Mouse (Mus musculus): ENCODE results near the gene Adam12. TPM values are rescaled to one million over a fixed set of nuclear protein-coding genes. Genes with fewer than 3 reads are reported as not detected.

Gene Adam12
- polyA plus RNA-seq, 1 experiment from 2014 or later = 1.2 TPM

GRCm38 (mm10) chr7:134241212-134241611 is 9.3 kb upstream of the Adam12 start:
- no peak for ATAC-seq (ENCODE audit: insufficient read depth)
- H3K36me3 ChIP-seq (replicated peaks) = no peaks in the 10 kb centered on the region

DNA sequence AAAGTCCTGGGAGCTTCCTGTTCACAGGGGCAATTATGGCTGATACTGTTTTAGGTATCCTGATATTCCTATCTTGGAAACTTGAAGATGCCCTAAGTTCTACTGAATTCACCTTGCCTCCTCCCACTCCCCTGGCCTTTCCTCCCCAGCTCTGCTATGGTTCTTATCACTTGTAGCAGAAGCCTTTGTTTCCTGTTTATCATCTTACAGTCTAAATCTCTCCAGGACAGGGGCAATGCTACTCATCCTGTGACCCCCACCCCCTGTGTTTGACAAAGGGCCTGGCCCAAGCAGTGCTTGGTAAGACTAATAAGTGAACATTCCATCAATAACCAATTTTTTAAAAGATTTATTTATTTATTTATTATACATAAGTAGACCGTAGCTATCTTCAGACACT is 8.6 kb upstream of the Adam12 start:
- Histone ChIP-seq H3K4me3 (replicated peaks) (no peak overlapping the region), H3K27ac (replicated peaks) (no peak overlapping the region), H3K4me1 (replicated peaks) (no peaks in the 10 kb centered on the region), H3K9ac (no peak overlapping the region), H3K27me3 (no peaks in the 10 kb centered on the region), H3K9me3 (replicated peaks) (no peaks in the 10 kb centered on the region), H3K36me3 (replicated peaks) (no peaks in the 10 kb centered on the region), H3K4me2 (no peak overlapping the region)
- WGBS (ENCODE audit: insufficient replicate concordance) = 69% methylated on average over 1 of the region's 1 CpGs
- ATAC-seq (ENCODE audit: insufficient read depth) = no peak

More at GRCm38 (mm10) chr7:134241212-134241611, 9.3 kb upstream of the Adam12 start:
- WGBS (ENCODE audit: insufficient replicate concordance) = 67% methylated on average over 4 of the region's 4 CpGs
- Histone ChIP-seq H3K4me1 (replicated peaks) (no peaks in the 10 kb centered on the region), H3K4me2 (no peak overlapping the region), H3K9me3 (replicated peaks) (no peaks in the 10 kb centered on the region), H3K27ac (replicated peaks) (no peak overlapping the region), H3K4me3 (replicated peaks) (no peak overlapping the region), H3K27me3 (no peaks in the 10 kb centered on the region), H3K9ac (no peak overlapping the region)

DNA sequence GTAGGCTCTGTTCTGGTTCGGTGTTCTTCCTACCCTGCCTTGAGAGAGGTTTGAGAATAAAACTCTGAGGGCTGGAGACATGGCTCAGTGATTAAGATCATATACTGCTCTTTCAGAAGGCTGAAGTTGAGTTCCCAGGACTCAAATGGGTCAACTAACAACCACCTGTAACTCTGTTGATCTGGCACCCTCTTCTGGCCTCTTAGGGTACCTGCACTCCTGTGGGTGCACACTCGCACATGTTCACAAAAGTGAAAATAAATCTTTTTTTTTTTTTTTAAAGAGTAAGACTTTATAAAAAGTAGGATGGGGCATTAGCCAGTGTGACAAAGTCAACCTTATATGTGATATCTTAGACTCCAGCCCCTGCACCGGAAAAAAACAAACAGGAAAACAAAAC is 6.9 kb upstream of the Adam12 start:
- Histone ChIP-seq H3K36me3 (replicated peaks) (no peaks in the 10 kb centered on the region), H3K4me3 (replicated peaks) (no peak overlapping the region), H3K4me2 (no peak overlapping the region), H3K27me3 (no peaks in the 10 kb centered on the region), H3K9me3 (replicated peaks) (no peaks in the 10 kb centered on the region), H3K9ac (no peak overlapping the region), H3K4me1 (replicated peaks) (no peaks in the 10 kb centered on the region), H3K27ac (replicated peaks) (no peak overlapping the region)
- WGBS (ENCODE audit: insufficient replicate concordance) = 72% methylated on average over 3 of the region's 3 CpGs
- ATAC-seq (ENCODE audit: insufficient read depth) = no peak

DNA sequence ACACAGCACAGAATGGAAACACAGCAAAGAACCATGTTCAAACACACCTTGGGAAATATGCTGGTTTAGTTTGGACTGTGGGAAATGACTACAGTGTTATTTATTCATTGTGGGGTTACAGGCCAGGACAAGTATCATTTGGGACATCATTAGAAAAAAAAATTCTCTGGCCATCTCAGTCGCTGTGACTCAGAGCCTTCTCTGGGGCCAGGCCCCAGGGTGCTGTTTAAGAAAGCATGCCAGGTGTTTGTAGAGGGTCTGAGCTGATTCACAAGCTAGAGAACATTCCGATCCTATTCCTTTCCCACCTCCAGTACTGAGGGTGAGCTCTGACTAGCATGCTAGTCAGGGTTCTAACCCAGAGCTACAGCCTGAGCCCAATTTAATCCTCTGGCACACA is 5.4 kb upstream of the Adam12 start:
- Histone ChIP-seq H3K27ac (replicated peaks) (no peak overlapping the region), H3K4me2 (no peak overlapping the region), H3K9ac (no peak overlapping the region), H3K27me3 (no peaks in the 10 kb centered on the region), H3K9me3 (replicated peaks) (no peaks in the 10 kb centered on the region), H3K4me3 (replicated peaks) (no peak overlapping the region), H3K4me1 (replicated peaks) (no peaks in the 10 kb centered on the region), H3K36me3 (replicated peaks) (no peaks in the 10 kb centered on the region)
- 67% methylated on average over 2 of the region's 2 CpGs for WGBS (ENCODE audit: insufficient replicate concordance)
- ATAC-seq (ENCODE audit: insufficient read depth) = no peak

- no peaks in the 10 kb centered on the region for H3K36me3 ChIP-seq (replicated peaks)
- H3K4me3 ChIP-seq (replicated peaks) = no peak overlapping the region
- H3K27me3 ChIP-seq = no peaks in the 10 kb centered on the region
- no peaks in the 10 kb centered on the region for H3K4me1 ChIP-seq (replicated peaks)
- no peak for ATAC-seq (ENCODE audit: insufficient read depth)
- no peak overlapping the region for H3K4me2 ChIP-seq
- no peak overlapping the region for H3K9ac ChIP-seq
- H3K27ac ChIP-seq (replicated peaks) = no peak overlapping the region
- H3K9me3 ChIP-seq (replicated peaks) = no peaks in the 10 kb centered on the region
Observed at GRCm38 (mm10) chr7:134236727-134237126, 4.8 kb upstream of the Adam12 start.

- no peaks in the 10 kb centered on the region for H3K36me3 ChIP-seq (replicated peaks)
- H3K4me2 ChIP-seq = no peak overlapping the region
- H3K27ac ChIP-seq (replicated peaks) = no peak overlapping the region
- H3K9ac ChIP-seq = no peak overlapping the region
- no peak overlapping the region for H3K4me3 ChIP-seq (replicated peaks)
- whole genome bisulfite sequencing (ENCODE audit: insufficient replicate concordance) = 40% methylated on average over 2 of the region's 2 CpGs
- no peaks in the 10 kb centered on the region for H3K9me3 ChIP-seq (replicated peaks)
- no peaks in the 10 kb centered on the region for H3K4me1 ChIP-seq (replicated peaks)
- no peak for ATAC-seq (ENCODE audit: insufficient read depth)
- no peaks in the 10 kb centered on the region for H3K27me3 ChIP-seq
Observed at GRCm38 (mm10) chr7:134235552-134235951, 3.6 kb upstream of the Adam12 start.

GRCm38 (mm10) chr7:134230708-134231107 is 1.2 kb downstream of the Adam12 start:
- peaks cover 9% of the 10 kb centered on the region for H3K27me3 ChIP-seq
- WGBS (ENCODE audit: insufficient replicate concordance) = 54% methylated on average over 3 of the region's 3 CpGs
- no peak for ATAC-seq (ENCODE audit: insufficient read depth)
- H3K4me2 ChIP-seq = no peak overlapping the region
- no peaks in the 10 kb centered on the region for H3K9me3 ChIP-seq (replicated peaks)
- H3K9ac ChIP-seq = no peak overlapping the region
- no peaks in the 10 kb centered on the region for H3K4me1 ChIP-seq (replicated peaks)
- H3K4me3 ChIP-seq (replicated peaks) = no peak overlapping the region
- no peak overlapping the region for H3K27ac ChIP-seq (replicated peaks)
- H3K36me3 ChIP-seq (replicated peaks) = no peaks in the 10 kb centered on the region

DNA sequence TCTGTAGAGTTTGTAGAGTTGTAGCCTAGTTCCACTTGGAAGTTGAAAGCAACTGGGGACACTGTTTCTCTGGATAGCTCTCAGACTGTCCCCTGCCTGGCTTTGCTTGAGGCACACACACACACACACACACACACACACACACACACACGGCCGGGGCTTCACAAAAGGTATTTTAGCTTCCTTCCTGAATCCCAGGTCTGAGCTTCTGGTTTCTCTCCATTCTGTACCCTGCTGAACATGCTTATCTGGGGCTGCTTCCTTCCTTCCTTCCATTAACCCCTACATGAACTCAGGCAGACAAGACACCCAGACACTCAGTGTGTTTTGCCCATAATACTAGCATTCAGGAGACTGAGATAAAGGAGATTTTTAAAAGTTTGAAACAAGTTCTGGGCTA is 2.0 kb downstream of the Adam12 start:
- H3K36me3 ChIP-seq (replicated peaks) = no peaks in the 10 kb centered on the region
- no peaks in the 10 kb centered on the region for H3K9me3 ChIP-seq (replicated peaks)
- peaks cover 17% of the 10 kb centered on the region for H3K27me3 ChIP-seq
- H3K4me2 ChIP-seq = no peak overlapping the region
- no peak overlapping the region for H3K9ac ChIP-seq
- H3K4me1 ChIP-seq (replicated peaks) = no peaks in the 10 kb centered on the region
- H3K4me3 ChIP-seq (replicated peaks) = no peak overlapping the region
- ATAC-seq (ENCODE audit: insufficient read depth) = no peak
- no peak overlapping the region for H3K27ac ChIP-seq (replicated peaks)
- WGBS (ENCODE audit: insufficient replicate concordance) = 10% methylated on average over 2 of the region's 2 CpGs

DNA sequence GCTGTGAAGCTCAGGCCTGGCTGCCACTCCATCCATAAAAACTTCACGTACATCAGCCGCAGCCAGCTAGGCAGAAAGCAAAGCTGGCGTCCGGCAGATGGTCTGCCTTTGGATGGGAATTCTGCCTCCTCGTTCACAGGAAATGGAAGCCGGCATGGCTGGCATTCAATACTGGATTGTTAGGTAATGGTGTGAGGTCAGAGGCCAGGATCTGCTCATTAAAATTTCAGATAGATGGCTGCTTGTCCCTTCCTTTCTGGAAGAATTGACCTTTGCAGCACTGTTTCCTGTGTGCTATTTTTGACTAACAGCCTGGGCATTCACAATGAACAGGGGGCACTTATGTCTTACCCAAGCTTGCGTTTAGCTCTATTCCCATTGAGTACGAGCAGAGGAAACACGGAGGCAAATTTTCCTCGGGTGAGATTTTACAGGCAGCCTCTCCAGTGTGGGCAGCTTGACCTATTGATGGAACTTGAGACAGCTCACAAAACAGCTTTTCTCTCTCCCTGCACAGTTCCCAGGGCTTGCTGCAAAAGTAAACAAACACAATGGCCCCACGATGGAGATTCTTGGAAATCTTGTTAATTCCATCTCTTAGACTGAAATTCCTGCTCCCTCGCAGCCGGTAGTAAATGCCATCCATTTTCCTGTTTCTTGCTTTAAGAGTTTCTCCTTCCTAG is 4.0 kb downstream of the Adam12 start:
- Histone ChIP-seq H3K9ac (no peak overlapping the region), H3K4me1 (replicated peaks) (no peaks in the 10 kb centered on the region), H3K27me3 (peaks cover 29% of the 10 kb centered on the region), H3K36me3 (replicated peaks) (no peaks in the 10 kb centered on the region), H3K4me2 (no peak overlapping the region), H3K27ac (replicated peaks) (no peak overlapping the region), H3K9me3 (replicated peaks) (no peaks in the 10 kb centered on the region), H3K4me3 (replicated peaks) (no peak overlapping the region)
- no peak for ATAC-seq (ENCODE audit: insufficient read depth)
- 39% methylated on average over 13 of the region's 13 CpGs for WGBS (ENCODE audit: insufficient replicate concordance)

DNA sequence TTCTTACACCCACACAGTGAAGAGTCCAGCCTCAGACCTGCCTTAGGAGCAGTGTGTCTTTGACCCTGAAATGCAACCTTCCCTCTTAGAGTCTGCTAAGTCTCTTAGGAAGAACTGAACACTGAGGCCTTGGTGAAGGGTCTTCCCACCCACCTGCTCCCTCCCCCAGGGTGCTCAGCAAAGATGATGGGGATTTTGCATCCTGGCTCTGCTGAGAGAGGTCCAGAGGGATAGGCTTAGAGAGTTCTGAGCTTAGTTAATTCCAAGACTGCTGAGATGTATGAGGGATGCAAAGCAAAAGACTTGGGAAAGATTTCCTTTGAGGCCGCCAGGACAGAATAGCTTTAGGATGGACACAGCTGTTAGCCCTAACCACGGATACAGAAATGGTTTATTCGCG is 4.8 kb downstream of the Adam12 start:
- Histone ChIP-seq H3K4me2 (no peak overlapping the region), H3K27me3 (peaks cover 29% of the 10 kb centered on the region), H3K27ac (replicated peaks) (no peak overlapping the region), H3K9me3 (replicated peaks) (no peaks in the 10 kb centered on the region), H3K4me1 (replicated peaks) (no peaks in the 10 kb centered on the region), H3K4me3 (replicated peaks) (no peak overlapping the region), H3K9ac (no peak overlapping the region), H3K36me3 (replicated peaks) (no peaks in the 10 kb centered on the region)
- no peak for ATAC-seq (ENCODE audit: insufficient read depth)
- WGBS (ENCODE audit: insufficient replicate concordance) = 56% methylated on average over 4 of the region's 4 CpGs

DNA sequence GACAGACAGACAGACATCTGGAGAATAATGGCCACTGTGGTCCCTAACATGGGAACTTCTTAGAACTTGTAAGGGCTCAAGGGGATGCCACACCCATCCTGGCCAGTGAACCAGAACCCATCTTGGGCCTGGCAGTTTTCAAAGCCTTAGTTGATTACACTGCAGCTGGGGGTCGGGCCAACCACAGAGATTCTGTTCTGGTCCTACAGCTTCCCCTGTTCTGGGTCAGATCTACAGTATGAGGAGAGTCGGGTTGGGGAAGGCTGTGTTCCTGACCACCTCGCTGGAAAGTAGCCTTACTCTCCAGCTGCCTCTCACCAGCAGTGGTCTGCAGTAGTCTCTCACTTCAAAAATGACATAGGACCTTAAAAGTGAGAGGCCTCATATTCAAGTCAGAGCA is 5.7 kb downstream of the Adam12 start:
- 53% methylated on average over 3 of the region's 3 CpGs for WGBS (ENCODE audit: insufficient replicate concordance)
- Histone ChIP-seq H3K4me1 (replicated peaks) (no peaks in the 10 kb centered on the region), H3K9me3 (replicated peaks) (no peaks in the 10 kb centered on the region), H3K27ac (replicated peaks) (no peak overlapping the region), H3K4me2 (no peak overlapping the region), H3K4me3 (replicated peaks) (no peak overlapping the region), H3K27me3 (peaks cover 29% of the 10 kb centered on the region), H3K36me3 (replicated peaks) (no peaks in the 10 kb centered on the region), H3K9ac (no peak overlapping the region)
- no peak for ATAC-seq (ENCODE audit: insufficient read depth)
